Mouse (Mus musculus): ENCODE data around the gene 1700030J22Rik. TPM values are rescaled to one million over a fixed set of nuclear protein-coding genes. Genes with fewer than 3 reads are reported as not detected.

Gene 1700030J22Rik
- polyA plus RNA-seq (2012; rRNA removed), result 5.9 and 6.9 TPM in 2 replicates

GRCm38 (mm10) chr8:116978631-116979256 lies at the start of gene 1700030J22Rik:
TSS of gene 1700030J22Rik (minus strand) at chr8:116978959.

GRCm38 (mm10) chr8:116993095-116993867 lies 14.5 kb upstream of the 1700030J22Rik start, which contains the start of gene Gcsh:
TSS of gene Gcsh (minus strand) at chr8:116993537.

GRCm38 (mm10) chr8:116943161-116943554 lies 35.6 kb downstream of the 1700030J22Rik start, which contains the start of gene Atmin:
TSS of gene Atmin (plus strand) at chr8:116943393.

GRCm38 (mm10) chr8:116921337-116922059 lies 57.3 kb downstream of the 1700030J22Rik start, which contains the start of the genes Cmc2 and Cenpn:
TSS of gene Cmc2 (minus strand) at chr8:116921455.
TSS of gene Cenpn (plus strand) at chr8:116921730.

Other genes starting within 250 kb of the 1700030J22Rik start
- gene Cdyl2, start 246.0 kb downstream of the 1700030J22Rik start, polyA plus RNA-seq (2012; rRNA removed), result 2.4 and 2.5 TPM in 2 replicates
- gene Cmc2, start 57.5 kb downstream of the 1700030J22Rik start, polyA plus RNA-seq (2012; rRNA removed), result 10.2 and 11.7 TPM in 2 replicates
- gene Cenpn, start 57.2 kb downstream of the 1700030J22Rik start, polyA plus RNA-seq (2012; rRNA removed), result 6.6 and 7.8 TPM in 2 replicates
- gene Atmin, start 35.6 kb downstream of the 1700030J22Rik start, polyA plus RNA-seq (2012; rRNA removed), result 21.7 and 21.8 TPM in 2 replicates
- 55.2 and 64.8 TPM in 2 replicates for gene Gcsh, start 14.6 kb upstream of the 1700030J22Rik start, polyA plus RNA-seq (2012; rRNA removed)
- 0.03 and 0.04 TPM in 2 replicates for gene Pkd1l2, start 103.5 kb upstream of the 1700030J22Rik start, polyA plus RNA-seq (2012; rRNA removed)
- 0.09 and 0.13 TPM in 2 replicates for gene Bco1, start 116.9 kb upstream of the 1700030J22Rik start, polyA plus RNA-seq (2012; rRNA removed)
- gene Gan, start 179.2 kb upstream of the 1700030J22Rik start, polyA plus RNA-seq (2012; rRNA removed), result 10.8 and 11.1 TPM in 2 replicates

Measured in central nervous system, embryonic 18 days (tissue).